Mouse (Mus musculus): ENCODE results near the gene Cmklr1.

Gene Cmklr1

DNA sequence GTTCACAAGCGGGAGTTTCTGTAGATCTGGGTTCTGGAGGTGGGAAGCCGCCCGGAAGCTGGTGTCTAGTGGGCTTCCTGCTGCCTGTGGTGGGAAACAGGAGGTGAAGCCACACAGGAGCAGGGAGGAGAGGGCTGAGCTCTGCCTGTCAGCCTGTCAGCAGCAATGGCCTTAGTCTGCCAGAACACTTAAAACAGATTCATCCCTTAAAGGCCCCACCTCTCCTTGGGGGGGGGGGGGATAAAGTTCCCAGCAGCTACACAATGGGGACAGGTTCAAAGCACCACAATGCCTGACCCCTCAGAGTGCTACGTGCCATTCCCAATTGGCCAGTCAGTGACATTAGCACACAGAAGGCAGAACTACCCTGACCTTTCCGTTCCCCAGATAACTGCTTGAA, 2.0 kb upstream of the Cmklr1 start:
- ATAC-seq (ENCODE audit: low TSS enrichment): no peak

GRCm38 (mm10) chr5:113648647-113649211, 1.5 kb downstream of the Cmklr1 start:
- ATAC-seq (ENCODE audit: low TSS enrichment): no peak

GRCm38 (mm10) chr5:113647141-113647540, 3.1 kb downstream of the Cmklr1 start:
- ATAC-seq (ENCODE audit: low TSS enrichment): no peak

- no peak for ATAC-seq (ENCODE audit: low TSS enrichment)
These were observed 5.7 kb downstream of the Cmklr1 start for GRCm38 (mm10) chr5:113644520-113644919.

DNA sequence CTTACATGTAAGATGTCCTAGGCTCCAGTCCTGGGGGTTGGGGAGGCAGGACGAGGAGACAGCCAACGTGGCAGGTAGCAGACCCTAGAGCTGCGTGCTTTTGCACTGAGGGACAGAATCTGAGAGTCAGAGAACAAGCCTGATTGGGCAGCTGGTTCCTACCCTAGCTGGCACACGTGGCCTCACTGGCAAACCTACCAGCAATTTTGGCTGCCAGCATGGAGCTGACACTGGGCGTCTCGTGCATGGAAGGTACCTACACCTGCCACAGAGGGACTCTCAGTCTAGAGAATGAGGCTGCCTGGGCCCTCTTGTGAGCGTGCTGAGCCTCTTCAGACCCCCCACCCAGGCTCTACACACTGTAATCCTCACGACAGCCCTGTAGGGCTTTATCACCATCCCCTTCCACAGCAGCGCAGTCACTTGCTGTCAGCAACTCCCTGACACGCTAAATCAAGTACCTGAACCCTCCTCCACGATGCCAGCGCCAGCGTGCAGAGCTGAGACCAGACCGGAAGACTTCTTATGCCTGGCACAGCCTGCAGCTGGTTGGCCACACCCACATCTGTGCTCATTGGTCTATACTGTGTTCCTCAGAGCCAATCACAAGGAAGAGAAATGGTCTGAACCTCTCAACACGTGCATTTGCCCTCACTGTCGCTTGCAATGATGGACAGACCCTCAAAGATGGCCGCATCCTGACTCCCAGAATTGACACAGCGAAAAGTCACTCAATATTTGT, 6.9 kb downstream of the Cmklr1 start:
- peak; percentile 88 for ATAC-seq (ENCODE audit: low TSS enrichment)

GRCm38 (mm10) chr5:113641066-113641465, 9.2 kb downstream of the Cmklr1 start:
- ATAC-seq (ENCODE audit: low TSS enrichment): peak; percentile 34; the same call in 1 of the 2 replicates

DNA sequence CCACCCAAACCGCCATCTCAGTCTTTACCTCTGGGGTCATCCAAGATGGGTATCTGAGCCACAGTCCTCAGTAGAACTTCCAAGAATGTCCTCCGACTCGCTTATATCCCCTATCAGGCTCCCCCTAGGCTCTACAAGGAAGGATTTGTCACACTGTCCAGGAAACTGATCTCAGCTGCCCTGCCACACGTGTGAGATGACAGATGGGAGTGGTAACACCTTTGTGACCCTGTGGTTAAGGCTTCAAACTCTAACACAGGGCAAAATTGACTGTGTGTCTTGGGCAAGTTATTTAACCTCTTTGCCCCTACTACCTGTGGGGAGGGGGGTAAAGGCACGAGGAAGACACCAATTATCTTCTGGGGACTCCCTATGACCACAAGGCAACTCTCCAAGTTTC, 11.1 kb downstream of the Cmklr1 start:
- ATAC-seq (ENCODE audit: low TSS enrichment): no peak

GRCm38 (mm10) chr5:113638055-113638454, 12.2 kb downstream of the Cmklr1 start:
- no peak for ATAC-seq (ENCODE audit: low TSS enrichment)

GRCm38 (mm10) chr5:113637631-113638030, 12.6 kb downstream of the Cmklr1 start:
- peak; percentile 28; the same call in 1 of the 2 replicates for ATAC-seq (ENCODE audit: low TSS enrichment)

GRCm38 (mm10) chr5:113635861-113636565, 14.2 kb downstream of the Cmklr1 start:
- ATAC-seq (ENCODE audit: low TSS enrichment): no peak

GRCm38 (mm10) chr5:113634887-113635610, 15.2 kb downstream of the Cmklr1 start:
- no peak for ATAC-seq (ENCODE audit: low TSS enrichment)

GRCm38 (mm10) chr5:113634024-113634651, 16.1 kb downstream of the Cmklr1 start:
- ATAC-seq (ENCODE audit: low TSS enrichment): peak; percentile 70; the same call in 1 of the 2 replicates

- no peak for ATAC-seq (ENCODE audit: low TSS enrichment)
These were observed 17.1 kb downstream of the Cmklr1 start for GRCm38 (mm10) chr5:113633037-113633714.

DNA sequence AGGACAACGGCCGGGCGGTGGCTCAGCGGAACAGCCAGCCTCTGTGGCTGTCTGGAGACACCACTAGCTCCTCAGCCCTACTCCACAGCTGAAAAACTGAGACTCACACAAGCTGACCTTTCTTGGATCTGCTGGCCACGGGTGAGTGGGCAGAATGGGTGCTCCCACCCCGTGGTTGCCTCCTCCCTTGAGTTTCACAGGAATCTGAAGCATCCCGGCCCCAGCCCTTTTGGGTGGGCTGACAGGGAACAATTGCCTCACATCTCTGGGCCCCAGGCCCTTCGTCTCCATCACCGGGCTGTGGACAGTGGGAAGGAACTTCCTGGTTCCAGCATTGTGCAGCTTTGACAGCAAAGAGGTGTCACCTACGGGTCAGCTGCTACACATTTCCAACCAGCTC, 20.1 kb downstream of the Cmklr1 start:
- ATAC-seq (ENCODE audit: low TSS enrichment): no peak

- ATAC-seq (ENCODE audit: low TSS enrichment): no peak
These were observed 21.0 kb downstream of the Cmklr1 start for GRCm38 (mm10) chr5:113629248-113629647.

DNA sequence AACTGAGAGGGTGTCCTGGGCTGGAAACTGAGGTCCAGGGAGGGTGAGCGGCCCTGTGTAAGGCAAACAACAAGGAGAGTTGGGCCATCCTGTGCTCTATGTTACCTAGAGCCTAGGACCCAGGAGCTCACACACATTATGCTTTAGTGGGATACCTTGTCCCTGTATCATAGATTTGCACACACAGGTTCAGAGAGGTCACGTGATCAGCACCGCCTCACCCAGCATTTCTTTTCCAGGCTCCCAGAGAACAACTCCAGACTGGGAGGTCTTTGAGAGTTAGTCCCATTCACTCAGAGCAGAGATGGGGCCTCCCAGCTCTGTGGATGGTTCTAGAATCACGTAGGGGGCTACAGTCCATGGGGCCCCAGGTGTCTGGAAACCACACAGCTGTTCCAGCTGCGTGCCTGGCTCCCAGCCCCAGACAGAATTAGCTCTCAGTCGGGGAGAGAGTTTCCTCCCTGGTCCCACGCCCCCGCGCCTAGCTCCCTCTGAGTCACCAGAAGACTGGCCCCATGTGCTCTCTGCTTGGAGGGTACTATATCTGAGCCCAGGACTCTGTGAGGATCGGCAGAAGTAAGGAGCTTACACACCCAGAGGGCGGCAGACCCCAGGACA, 22.3 kb downstream of the Cmklr1 start:
- peak; percentile 90 for ATAC-seq (ENCODE audit: low TSS enrichment)

GRCm38 (mm10) chr5:113626991-113627390, 23.2 kb downstream of the Cmklr1 start:
- no peak for ATAC-seq (ENCODE audit: low TSS enrichment)

- ATAC-seq (ENCODE audit: low TSS enrichment): no peak
These were observed 23.9 kb downstream of the Cmklr1 start for GRCm38 (mm10) chr5:113626352-113626751.

GRCm38 (mm10) chr5:113625068-113625467, 25.2 kb downstream of the Cmklr1 start:
- no peak for ATAC-seq (ENCODE audit: low TSS enrichment)

GRCm38 (mm10) chr5:113623052-113623451, 27.2 kb downstream of the Cmklr1 start:
- ATAC-seq (ENCODE audit: low TSS enrichment): no peak

- ATAC-seq (ENCODE audit: low TSS enrichment): no peak
These were observed 29.2 kb downstream of the Cmklr1 start for GRCm38 (mm10) chr5:113620999-113621398.
